Mouse (Mus musculus) hindbrain, embryonic 10.5 days (tissue): ENCODE data around the gene 4930467E23Rik. TPM values are rescaled to one million over a fixed set of nuclear protein-coding genes. Genes with fewer than 3 reads are reported as not detected.
"Not testable (repeated sequence)": the region's sequence is repeated elsewhere in the genome, so short reads cannot be mapped to it uniquely, and the experiment has no call there.

Experiments used
- DNase-seq: peaks from one replicate; pipeline ENCODE4 v3.0.0-alpha.2; 2017; ENCODE audit warnings: low spot score
- H3K27ac ChIP-seq: fragments of 300-500 bp; sonication (generic); 2 replicates; pipeline ENCODE4 v1.5.1; 2016; ENCODE audit warnings: mild to moderate bottlenecking, moderate library complexity
- H3K27me3 ChIP-seq: fragments of 300-500 bp; sonication (generic); 2 replicates; pipeline ENCODE4 v1.6.1; 2016; ENCODE audit warnings: mild to moderate bottlenecking; ENCODE audit not compliant: poor library complexity, insufficient read depth, severe bottlenecking
- H3K36me3 ChIP-seq: fragments of 300-500 bp; sonication (generic); 2 replicates; pipeline ENCODE4 v1.6.1; 2016; ENCODE audit warnings: mild to moderate bottlenecking, moderate library complexity
- H3K4me1 ChIP-seq: fragments of 300-500 bp; sonication (generic); replicated peaks from 2 replicates; pipeline ENCODE4 v1.6.1; 2016; ENCODE audit warnings: mild to moderate bottlenecking
- H3K4me3 ChIP-seq: fragments of 300-500 bp; sonication (generic); 2 replicates; pipeline ENCODE4 v1.5.1; 2016; ENCODE audit warnings: mild to moderate bottlenecking, moderate library complexity
- H3K9me3 ChIP-seq: fragments of 300-500 bp; sonication (generic); 2 replicates; pipeline ENCODE4 v1.6.1; 2016; ENCODE audit warnings: mild to moderate bottlenecking, moderate library complexity
- WGBS: fragments of 180-500 bp; shearing (Covaris S2); methylation state at CpG from one replicate; pipeline ENCODE4 v1.1.7; 2016; 5-methylcytosine and 5-hydroxymethylcytosine counted together
- polyA plus RNA-seq: library from polyadenylated mRNA; unstranded; fragments of >200 nt; fragmentation: Nextera tagmentation; extraction: Ambion mirVana; gene quantifications from 2 replicates; pipeline ENCODE4 v1.2.1, GENCODE M21; 2016

Gene 4930467E23Rik
- polyA plus RNA-seq, 1 experiment from 2014 or later = 0.07 TPM

GRCm38 (mm10) chr8:19715266-19715665, 14.1 kb upstream of the 4930467E23Rik start:
- not testable (repeated sequence) for H3K36me3 ChIP-seq, H3K4me1 ChIP-seq, H3K27me3 ChIP-seq, DNase-seq, H3K27ac ChIP-seq, H3K9me3 ChIP-seq, H3K4me3 ChIP-seq
- 88% methylated on average over 3 of the region's 3 CpGs for WGBS

- H3K4me1 ChIP-seq, H3K27me3 ChIP-seq: not testable (repeated sequence)
Measured at GRCm38 (mm10) chr8:19717851-19718250, 11.5 kb upstream of the 4930467E23Rik start.

GRCm38 (mm10) chr8:19719513-19719912, 9.9 kb upstream of the 4930467E23Rik start:
- not testable (repeated sequence) for DNase-seq, H3K4me1 ChIP-seq, H3K36me3 ChIP-seq, H3K27me3 ChIP-seq, H3K27ac ChIP-seq, H3K9me3 ChIP-seq, H3K4me3 ChIP-seq
- WGBS = 77% methylated on average over 3 of the region's 3 CpGs

More at GRCm38 (mm10) chr8:19717851-19718250, 11.5 kb upstream of the 4930467E23Rik start:
- H3K36me3 ChIP-seq, H3K9me3 ChIP-seq, DNase-seq, H3K27ac ChIP-seq, H3K4me3 ChIP-seq: not testable (repeated sequence)
- 93% methylated on average over 3 of the region's 3 CpGs for WGBS

- DNase-seq, H3K4me3 ChIP-seq: not testable (repeated sequence)
- WGBS = 61% methylated on average over 2 of the region's 2 CpGs
Measured at GRCm38 (mm10) chr8:19724871-19725270, 4.5 kb upstream of the 4930467E23Rik start.

GRCm38 (mm10) chr8:19751773-19752172, 22.4 kb downstream of the 4930467E23Rik start:
- H3K36me3 ChIP-seq, H3K27ac ChIP-seq, DNase-seq, H3K9me3 ChIP-seq, H3K4me3 ChIP-seq, H3K27me3 ChIP-seq, H3K4me1 ChIP-seq: not testable (repeated sequence)

More at GRCm38 (mm10) chr8:19724871-19725270, 4.5 kb upstream of the 4930467E23Rik start:
- H3K9me3 ChIP-seq, H3K36me3 ChIP-seq, H3K27me3 ChIP-seq, H3K27ac ChIP-seq, H3K4me1 ChIP-seq: not testable (repeated sequence)

- not testable (repeated sequence) for H3K36me3 ChIP-seq, H3K9me3 ChIP-seq, H3K27me3 ChIP-seq, H3K4me1 ChIP-seq, DNase-seq, H3K27ac ChIP-seq, H3K4me3 ChIP-seq
- WGBS = 64% methylated on average over 3 of the region's 3 CpGs
Measured at GRCm38 (mm10) chr8:19754178-19754577, 24.8 kb downstream of the 4930467E23Rik start.

GRCm38 (mm10) chr8:19754961-19755360, 25.6 kb downstream of the 4930467E23Rik start:
- not testable (repeated sequence) for H3K9me3 ChIP-seq, DNase-seq, H3K27me3 ChIP-seq, H3K4me1 ChIP-seq, H3K27ac ChIP-seq, H3K4me3 ChIP-seq, H3K36me3 ChIP-seq
- 83% methylated on average over 3 of the region's 3 CpGs for WGBS

GRCm38 (mm10) chr8:19761660-19762059, 32.3 kb downstream of the 4930467E23Rik start:
- 85% methylated on average over 5 of the region's 5 CpGs for WGBS
- not testable (repeated sequence) for H3K27ac ChIP-seq, DNase-seq, H3K27me3 ChIP-seq, H3K36me3 ChIP-seq, H3K4me3 ChIP-seq, H3K4me1 ChIP-seq
- H3K9me3 ChIP-seq = peaks cover 13% of the 10 kb centered on the region; the same call in 1 of the 2 replicates

GRCm38 (mm10) chr8:19762860-19763592, 33.6 kb downstream of the 4930467E23Rik start:
- H3K4me1 ChIP-seq, H3K36me3 ChIP-seq, DNase-seq, H3K27ac ChIP-seq, H3K27me3 ChIP-seq, H3K4me3 ChIP-seq: not testable (repeated sequence)
- 77% methylated on average over 4 of the region's 4 CpGs for WGBS
- H3K9me3 ChIP-seq = peaks cover 13% of the 10 kb centered on the region; the same call in 1 of the 2 replicates

GRCm38 (mm10) chr8:19765531-19765930, 36.2 kb downstream of the 4930467E23Rik start:
- not testable (repeated sequence) for H3K27ac ChIP-seq, H3K4me1 ChIP-seq, H3K9me3 ChIP-seq, H3K27me3 ChIP-seq, DNase-seq, H3K4me3 ChIP-seq, H3K36me3 ChIP-seq

GRCm38 (mm10) chr8:19773461-19773860, 44.1 kb downstream of the 4930467E23Rik start:
- H3K36me3 ChIP-seq = not testable (repeated sequence)

GRCm38 (mm10) chr8:19776311-19776710, 46.9 kb downstream of the 4930467E23Rik start:
- H3K4me1 ChIP-seq, DNase-seq, H3K27me3 ChIP-seq, H3K4me3 ChIP-seq, H3K27ac ChIP-seq, H3K36me3 ChIP-seq: not testable (repeated sequence)
- H3K9me3 ChIP-seq = peaks cover 15% of the 10 kb centered on the region

More at GRCm38 (mm10) chr8:19773461-19773860, 44.1 kb downstream of the 4930467E23Rik start:
- not testable (repeated sequence) for H3K27ac ChIP-seq, DNase-seq, H3K9me3 ChIP-seq, H3K4me3 ChIP-seq, H3K4me1 ChIP-seq, H3K27me3 ChIP-seq
- WGBS = 85% methylated on average over 4 of the region's 4 CpGs

GRCm38 (mm10) chr8:19777500-19777899, 48.1 kb downstream of the 4930467E23Rik start:
- 41% methylated on average over 2 of the region's 2 CpGs for WGBS

GRCm38 (mm10) chr8:19778126-19778525, 48.8 kb downstream of the 4930467E23Rik start:
- H3K27ac ChIP-seq, DNase-seq, H3K27me3 ChIP-seq, H3K4me3 ChIP-seq, H3K4me1 ChIP-seq, H3K36me3 ChIP-seq: not testable (repeated sequence)
- H3K9me3 ChIP-seq = peaks cover 15% of the 10 kb centered on the region
- 65% methylated on average over 1 of the region's 1 CpGs for WGBS

More at GRCm38 (mm10) chr8:19777500-19777899, 48.1 kb downstream of the 4930467E23Rik start:
- H3K36me3 ChIP-seq, DNase-seq, H3K4me1 ChIP-seq, H3K27me3 ChIP-seq, H3K4me3 ChIP-seq, H3K27ac ChIP-seq: not testable (repeated sequence)
- peaks cover 12% of the 10 kb centered on the region for H3K9me3 ChIP-seq
